Mouse (Mus musculus) heart, adult 2 months (tissue): ENCODE data around the gene Cbx8.
A peak's percentile ranks its signal among the peaks of the same experiment; 100 is the strongest.

Source experiments
- CTCF ChIP-seq: fragments of 200-600 bp; IDR thresholded peaks from 2 replicates; pipeline ENCODE4 v1.8.1; 2022; ENCODE audit warnings: antibody characterized with exemption, mild to moderate bottlenecking, moderate library complexity
- POLR2A ChIP-seq: fragments of 200-500 bp; IDR thresholded peaks from 2 replicates; pipeline ENCODE4 v1.6.1; 2011; ENCODE audit warnings: mild to moderate bottlenecking, low read depth, low read length, control low read depth; ENCODE audit not compliant: insufficient read depth

- TF ChIP-seq CTCF (peak; percentile 40), POLR2A (0 out of 2 replicates have a peak, but pooled peaks have one; percentile 21)
Measured at GRCm38 (mm10) chr11:119058041-119058995, 17.5 kb upstream of the Cbx8 start.
